Mouse (Mus musculus): ENCODE measurements at regions not wholly inside any gene's neighbourhood (a gene's known extent, or its start where the extent isn't known, plus 50 kb on each side); places are given as distances from the start of the nearest gene placed in this dataset.
A peak's percentile ranks its signal among the peaks of the same experiment; 100 is the strongest.

- DNase-seq, result no peak
These were observed 260.9 kb downstream of the Sox4 start for GRCm38 (mm10) chr13:28692587-28692986.

DNA sequence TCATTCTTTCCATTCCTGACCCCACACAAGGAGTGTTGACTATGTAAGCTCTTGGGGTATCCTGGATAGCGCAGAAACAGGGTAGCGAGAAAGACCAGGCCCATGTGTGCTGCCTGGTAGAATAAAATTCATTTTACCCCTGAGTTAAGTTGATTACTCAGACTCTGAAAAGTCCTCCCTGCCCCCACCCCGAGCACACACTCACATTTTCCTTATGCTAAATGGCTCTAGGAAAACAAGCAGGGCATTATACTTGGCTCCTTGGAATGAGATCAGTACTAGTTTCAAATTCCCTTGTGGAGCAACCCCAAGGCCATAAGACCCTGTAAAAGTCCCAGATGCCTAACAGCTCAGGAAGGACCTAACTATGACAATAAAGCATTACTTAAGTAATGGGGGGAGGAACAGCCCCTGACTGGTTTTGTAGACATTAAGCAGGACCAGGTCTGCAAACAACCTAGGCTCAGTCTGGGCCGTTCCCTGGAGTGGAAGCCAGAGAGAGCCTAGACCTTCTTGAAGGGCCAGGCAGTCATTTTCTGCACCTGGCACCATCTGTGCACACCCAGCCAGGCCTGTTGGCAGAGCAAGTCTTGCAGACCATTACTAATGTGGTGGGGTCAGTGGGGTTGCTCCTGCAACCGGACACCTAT lies 262.9 kb downstream of the Sox4 start:
- no peak for DNase-seq

- no peak for DNase-seq
These were observed 265.7 kb downstream of the Sox4 start for GRCm38 (mm10) chr13:28687838-28688237.

DNA sequence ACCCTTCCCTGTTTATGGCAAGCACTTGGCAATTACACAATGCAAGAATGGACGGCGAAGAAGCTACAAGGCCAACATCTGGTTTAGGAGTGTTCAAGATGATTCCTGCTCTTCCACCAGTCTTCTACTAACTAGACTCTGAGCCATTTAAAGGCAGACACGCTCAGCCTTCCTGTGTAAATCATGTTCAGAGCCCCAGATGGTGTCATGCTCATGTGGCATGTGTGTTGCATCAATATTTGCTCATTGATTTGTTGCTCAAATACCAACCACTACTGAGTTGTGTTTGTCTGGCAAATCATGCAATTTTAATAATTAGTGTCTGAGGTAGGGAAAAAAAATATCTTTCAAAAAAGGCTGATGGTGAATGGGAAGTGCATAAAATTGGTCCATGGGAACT lies 269.2 kb downstream of the Sox4 start:
- no peak for DNase-seq

DNA sequence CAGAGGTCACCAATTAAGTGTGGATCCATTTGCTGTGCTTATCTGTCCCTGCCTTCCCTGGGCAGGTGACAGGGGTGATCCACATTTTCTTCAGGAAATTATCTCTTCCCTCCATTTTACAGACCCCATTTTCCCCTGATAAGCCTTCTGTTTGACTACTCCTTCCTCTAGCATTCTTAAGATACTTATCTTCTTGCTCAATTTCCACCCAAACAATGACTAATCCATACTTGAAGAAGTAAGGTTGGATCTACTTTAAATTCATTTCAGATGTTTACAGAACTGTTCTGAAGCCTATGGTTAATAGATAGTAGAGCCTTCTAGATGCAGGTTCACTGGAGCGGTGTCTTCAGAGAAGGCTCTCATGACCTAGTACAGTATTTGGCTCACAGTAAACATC lies 273.2 kb downstream of the Sox4 start:
- DNase-seq, result no peak

GRCm38 (mm10) chr13:28673622-28674021 lies 279.9 kb downstream of the Sox4 start:
- no peak for DNase-seq

GRCm38 (mm10) chr13:28671543-28671942 lies 282.0 kb downstream of the Sox4 start:
- no peak for DNase-seq

DNA sequence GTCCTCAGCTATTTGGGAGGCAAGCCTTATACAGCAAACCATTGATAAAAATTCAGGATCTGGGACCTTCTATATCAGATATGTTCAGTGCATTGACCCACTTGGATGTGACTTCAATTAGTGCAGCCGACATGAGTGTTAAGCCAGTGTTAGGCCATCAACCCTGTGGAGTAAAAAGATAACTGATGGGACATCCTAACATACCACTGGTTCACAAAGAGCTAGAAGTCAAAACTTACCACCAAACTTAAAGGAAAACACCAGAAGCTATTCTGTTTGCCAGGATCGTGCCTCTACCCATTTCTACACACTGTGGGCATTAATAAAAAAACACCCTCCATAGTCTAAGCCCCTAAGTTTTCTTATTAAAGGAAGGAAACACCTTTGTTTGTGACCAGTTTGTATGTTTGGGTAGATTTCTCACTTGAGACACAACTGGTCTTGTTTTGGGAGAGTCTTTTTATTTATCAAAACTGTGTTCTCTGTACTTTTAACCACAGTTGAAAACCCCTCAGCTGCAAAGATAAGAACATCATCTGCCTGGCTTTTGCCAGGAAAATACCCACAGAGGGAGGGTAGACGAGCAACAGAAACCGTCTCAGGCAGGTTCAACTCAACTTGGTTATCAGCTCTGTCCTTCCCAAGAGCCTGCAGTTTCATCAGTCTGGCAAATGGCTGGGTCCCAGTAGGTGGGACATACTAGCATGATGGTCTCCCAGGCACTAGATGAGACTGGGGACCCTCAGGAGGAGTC lies 283.5 kb downstream of the Sox4 start:
- DNase-seq, result no peak

DNA sequence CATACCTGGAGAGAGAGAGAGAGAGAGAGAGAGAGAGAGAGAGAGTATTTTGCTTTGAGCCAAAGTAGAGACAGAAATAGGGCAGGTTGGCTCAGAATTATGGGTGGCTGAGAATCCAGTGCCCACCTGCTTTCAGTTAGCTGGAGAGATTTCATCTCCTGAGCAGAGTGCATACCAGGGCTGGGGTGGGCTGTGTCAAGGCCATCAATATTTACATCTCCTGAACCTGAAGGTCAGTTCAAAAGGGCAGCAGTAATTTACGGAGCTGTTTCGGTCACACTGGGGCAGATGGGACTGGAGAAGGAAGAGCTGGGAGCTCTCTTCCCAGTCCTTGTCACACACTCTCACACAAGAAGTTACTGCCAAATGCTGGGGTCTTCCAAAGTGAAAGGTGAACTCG lies 286.7 kb downstream of the Sox4 start:
- no peak for DNase-seq

GRCm38 (mm10) chr13:28665150-28665549 lies 288.4 kb downstream of the Sox4 start:
- DNase-seq, result no peak

DNA sequence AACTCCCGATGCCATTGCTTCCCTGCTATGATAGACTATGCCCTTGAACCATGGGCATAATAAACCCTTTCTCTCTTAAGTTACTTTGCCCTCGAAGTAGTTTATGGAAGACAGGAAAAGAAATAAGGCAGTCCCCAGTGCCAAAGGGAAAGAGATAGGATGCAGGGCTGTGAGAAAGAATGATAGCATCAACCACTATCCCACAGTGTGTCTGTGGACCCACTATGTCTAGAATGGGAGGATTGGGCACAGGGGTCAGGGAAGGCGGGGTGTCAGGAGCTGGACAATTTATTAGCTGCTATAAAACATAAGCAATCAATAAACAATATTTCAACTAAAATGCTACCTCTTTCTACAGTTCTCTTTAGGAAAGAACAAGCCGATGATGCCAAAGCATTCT lies 288.8 kb downstream of the Sox4 start:
- no peak for DNase-seq

DNA sequence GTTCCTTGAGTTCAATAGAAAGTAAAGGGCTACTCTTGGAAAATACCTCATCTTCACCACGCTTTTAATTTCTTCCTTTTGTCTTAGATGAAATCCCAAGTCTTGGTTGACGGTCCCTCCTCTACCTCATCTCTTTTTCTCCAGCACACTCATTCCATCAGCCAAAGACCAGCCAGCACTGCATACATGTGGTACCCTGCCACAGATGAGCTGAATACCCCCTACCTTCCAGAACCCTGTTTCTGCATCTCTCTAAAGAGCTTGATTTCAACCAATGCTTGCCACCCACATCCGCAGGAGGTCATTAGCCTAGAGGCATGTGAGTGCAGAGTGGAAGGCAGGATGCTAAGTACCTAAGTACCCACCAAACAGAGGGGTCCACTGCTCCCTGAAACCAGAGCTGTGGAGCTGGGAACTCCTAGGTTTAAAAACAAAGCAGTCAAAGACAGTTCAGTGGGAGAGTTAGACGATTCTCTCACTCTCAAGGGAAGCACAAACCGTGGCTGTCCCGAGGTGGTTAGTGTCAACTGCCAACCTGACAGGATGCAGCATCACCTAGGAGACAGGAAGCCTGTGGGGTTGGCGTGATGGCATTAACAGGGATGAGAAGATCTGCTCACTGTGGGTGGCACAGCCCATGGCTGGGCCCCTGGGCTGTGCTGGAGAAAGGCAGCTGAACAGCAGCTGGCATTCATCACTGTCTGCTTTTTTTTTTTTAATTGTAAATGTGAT lies 289.4 kb downstream of the Sox4 start:
- peak; percentile 5 to 14 for DNase-seq

- DNase-seq, result peak; percentile 63 to 74
These were observed 290.1 kb downstream of the Sox4 start for GRCm38 (mm10) chr13:28663459-28663858.

DNA sequence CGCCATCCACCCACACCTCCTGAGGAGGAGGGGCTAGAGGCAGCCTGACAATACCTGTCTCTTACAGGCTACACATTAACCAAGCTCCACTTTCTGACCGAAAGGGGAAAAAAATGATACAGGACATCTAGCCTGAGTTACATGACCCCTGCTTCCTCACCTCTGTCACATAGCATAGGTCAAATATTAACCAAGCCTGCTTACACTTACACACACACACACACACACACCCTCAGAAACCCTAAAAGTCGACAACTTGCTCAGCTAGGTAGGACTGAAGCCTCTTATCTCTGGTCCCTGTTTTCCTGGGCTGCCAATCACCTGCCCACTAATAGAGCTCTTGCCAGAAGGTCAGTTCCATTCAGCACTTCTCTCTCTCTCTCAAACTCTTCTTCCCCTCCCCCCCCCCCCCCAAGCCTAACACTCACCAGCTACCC lies 291.2 kb downstream of the Sox4 start:
- DNase-seq, result no peak

DNA sequence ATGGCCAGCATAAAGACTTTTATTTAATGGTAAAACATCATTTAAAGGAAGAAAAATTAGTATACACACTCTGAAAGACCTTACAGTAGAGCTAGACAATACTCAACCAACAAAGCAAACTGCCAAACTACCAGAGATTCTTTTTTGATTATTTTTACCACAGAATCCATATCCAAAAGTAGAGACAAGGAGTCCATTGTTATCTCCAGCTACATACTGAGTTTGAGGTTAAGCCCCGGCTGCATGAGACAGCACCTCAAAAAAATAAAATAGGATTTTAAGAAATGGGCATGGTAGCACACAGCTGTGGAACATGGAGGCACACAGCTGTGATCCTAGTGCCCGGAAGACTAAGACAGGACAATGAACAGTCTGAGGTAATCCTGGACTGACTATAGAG lies 293.4 kb downstream of the Sox4 start:
- no peak for DNase-seq

DNA sequence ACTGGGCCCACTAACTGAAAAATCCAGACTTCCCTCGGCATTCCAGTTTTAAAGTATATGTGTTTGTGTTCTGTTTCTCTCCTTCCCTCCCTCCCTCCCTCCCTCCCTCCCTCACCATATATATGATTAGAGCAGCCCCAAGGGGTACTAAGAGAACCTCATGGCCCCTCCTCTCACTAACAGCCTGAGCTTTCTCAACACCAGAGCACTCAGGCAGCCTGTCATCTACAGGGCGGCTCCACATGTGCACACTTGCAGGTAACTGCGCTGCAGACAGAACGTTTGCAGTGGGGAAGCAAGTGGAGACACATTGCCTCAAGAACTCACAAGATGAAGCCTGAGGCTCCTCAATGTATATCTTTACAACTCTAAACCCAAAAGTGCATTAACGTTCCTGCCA lies 294.9 kb downstream of the Sox4 start:
- DNase-seq, result no peak

GRCm38 (mm10) chr13:28654883-28655282 lies 298.6 kb downstream of the Sox4 start:
- DNase-seq, result no peak

GRCm38 (mm10) chr13:28653362-28653761 lies 300.2 kb downstream of the Sox4 start:
- DNase-seq, result no peak

DNA sequence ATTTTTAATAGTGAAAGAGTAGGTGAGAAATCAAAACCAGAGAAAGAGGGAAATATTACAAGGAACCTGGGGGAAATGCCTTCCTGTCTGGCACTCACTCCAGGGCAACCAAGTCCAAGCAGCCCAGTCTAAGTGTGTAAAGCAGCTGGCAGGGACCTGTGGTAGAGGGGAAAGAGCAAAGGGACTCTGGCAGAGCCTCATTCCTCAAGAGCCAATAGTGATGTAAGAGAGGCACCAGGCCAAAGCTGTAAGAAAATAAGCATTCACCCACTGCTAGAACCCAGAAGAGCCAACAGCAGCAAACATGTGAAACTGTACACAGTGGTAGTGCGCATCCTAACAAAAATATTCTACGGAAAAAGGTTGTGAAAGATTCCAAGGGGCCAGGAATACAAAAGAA lies 301.7 kb downstream of the Sox4 start:
- peak in 1 of 2 experiments; percentile 22 for DNase-seq

- no peak for DNase-seq
These were observed 307.6 kb downstream of the Sox4 start for GRCm38 (mm10) chr13:28645881-28646280.

GRCm38 (mm10) chr13:28644846-28645574 lies 308.5 kb downstream of the Sox4 start:
- DNase-seq, result no peak

DNA sequence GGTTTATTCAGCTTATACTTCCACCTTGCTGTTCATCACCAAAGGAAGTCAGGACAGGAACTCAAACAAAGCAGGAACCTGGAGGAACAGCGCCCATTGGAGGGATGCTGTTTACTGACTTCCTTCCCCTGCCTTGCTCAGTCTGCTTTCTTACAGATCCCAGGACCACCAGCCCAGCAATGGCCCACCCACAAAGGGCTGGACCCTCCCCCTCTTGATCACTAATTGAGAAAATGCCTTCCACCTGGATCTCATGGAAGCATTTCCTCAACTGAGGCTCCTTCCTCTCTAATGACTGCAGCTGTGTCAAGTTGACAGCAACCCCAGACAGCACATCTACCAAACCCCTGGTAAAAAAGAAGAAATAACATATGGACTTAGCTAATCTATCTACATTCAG lies 312.7 kb downstream of the Sox4 start:
- DNase-seq, result no peak

Measured in cerebellum, postnatal 25 days (tissue).